Mouse (Mus musculus) left cerebral cortex, adult 2 months (tissue): ENCODE measurements around the gene Olfr968. TPM values are rescaled to one million over a fixed set of nuclear protein-coding genes. Genes with fewer than 3 reads are reported as not detected.
A peak's percentile ranks its signal among the peaks of the same experiment; 100 is the strongest.

Experiments
- DNase-seq, 2 experiments: peaks; one replicate each; pipeline ENCODE4 v3.0.0; 2021 to 2022; ENCODE audit warnings: low spot score in 2 of 2, mixed read lengths in 1 of 2; ENCODE audit errors: extremely low spot score in 1 of 2
- H3K27ac ChIP-seq: fragments of 200-600 bp; 2 replicates; pipeline ENCODE4 v1.8.1; 2022
- H3K4me3 ChIP-seq: fragments of 200-600 bp; 2 replicates; pipeline ENCODE4 v1.8.1; 2022
- CTCF ChIP-seq: fragments of 200-600 bp; IDR thresholded peaks from 2 replicates; pipeline ENCODE4 v1.8.1; 2022; ENCODE audit warnings: antibody characterized with exemption, mild to moderate bottlenecking, moderate library complexity
- intact Hi-C: fragments of 180-260 bp; cut with DNase I; formaldehyde crosslinking; loops from one replicate; pipeline ENCODE4 v1.15.1; 2025
- long read RNA-seq, 2 experiments: library from polyadenylated mRNA; stranded (forward); transcript quantifications; one replicate each; pipeline ENCODE4 v2.0.0; 2021; ENCODE audit warnings: borderline mapping rate in 2 of 2
- total RNA-seq, 2 experiments: library from RNA; stranded (reverse); gene quantifications; 2 replicates each; pipeline ENCODE4 v1.2.3; 2021

Gene Olfr968
- total RNA-seq = not detected
- long read RNA-seq, experiment 1 = 0 reads
- long read RNA-seq, experiment 2 = 0 reads

DNA sequence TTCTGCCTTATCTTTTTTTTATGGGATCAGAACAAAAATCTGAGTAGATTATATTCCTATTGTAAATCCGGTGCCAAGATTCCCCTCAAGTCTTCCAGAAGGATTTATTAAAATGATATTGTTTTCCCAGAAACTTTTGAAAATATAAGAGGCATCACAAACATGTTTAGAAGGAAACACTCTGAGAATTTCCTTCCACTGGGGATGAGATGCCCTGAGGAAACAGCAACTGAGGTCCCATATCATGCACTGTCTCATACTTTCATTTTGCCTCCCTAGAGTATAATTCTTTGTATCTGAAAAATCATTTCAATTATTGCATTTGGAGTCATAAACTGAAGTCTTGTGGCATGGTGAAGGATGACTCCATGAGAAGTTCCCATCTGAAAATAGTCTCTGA is at the start of gene Olfr968:
Olfr968 (minus strand) TSS at position 101 of the 400 bp plus-strand sequence.
- DNase-seq = no peak
- Histone ChIP-seq H3K4me3 (no peak within 1 kb of the TSS), H3K27ac (no peak within 1 kb of the TSS)
- intact Hi-C loops = no loop called here
- no peak for TF ChIP-seq CTCF

DNA sequence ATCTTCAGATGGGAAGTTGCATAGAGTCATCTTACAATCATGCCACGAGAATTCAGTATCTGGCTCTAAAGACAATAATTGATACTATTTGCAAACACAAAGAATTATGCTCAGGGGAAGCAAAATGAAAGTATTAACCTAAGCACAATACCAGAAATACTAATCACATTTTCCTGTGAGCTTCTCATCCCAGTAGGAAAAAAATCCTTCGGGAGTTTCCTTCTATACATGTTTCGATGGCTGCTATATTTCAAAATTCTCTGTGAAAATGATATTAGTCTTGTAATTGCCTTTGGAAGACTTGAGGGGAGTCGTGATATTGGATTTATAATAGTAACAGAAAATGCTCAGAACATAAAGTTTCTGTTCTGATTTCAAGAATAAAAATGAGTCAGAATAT is 25.5 kb upstream of the Olfr968 start, which contains the start of gene Olfr970:
Olfr970 (plus strand) TSS at position 301 of the 400 bp plus-strand sequence.
- no peak within 1 kb of the TSS for H3K4me3 ChIP-seq
- no peak for TF ChIP-seq CTCF

DNA sequence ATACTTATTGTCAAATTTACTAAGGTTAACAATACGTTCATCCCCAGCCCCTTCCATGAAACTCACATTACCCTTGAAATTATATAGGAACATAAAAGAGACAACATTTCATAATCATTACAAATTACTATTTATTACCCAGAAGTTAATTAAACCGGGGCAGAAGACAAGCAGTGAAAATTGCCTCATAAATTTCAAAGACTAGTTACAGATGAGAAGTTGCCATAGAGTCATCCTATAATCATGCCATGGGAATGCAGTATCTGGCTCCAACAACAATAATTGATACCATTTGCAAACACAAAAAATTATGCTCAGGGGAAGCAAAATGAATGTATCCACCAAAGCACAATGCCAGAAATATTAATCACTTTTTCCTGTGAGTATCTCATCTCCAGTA is 7.5 kb upstream of the Olfr968 start, which contains the start of gene Olfr969:
Olfr969 (plus strand) TSS at position 388 of the 400 bp plus-strand sequence.
- Histone ChIP-seq H3K27ac (no peak within 1 kb of the TSS), H3K4me3 (no peak within 1 kb of the TSS)
- DNase-seq = no peak
- intact Hi-C loops = no loop called here
- no peak for TF ChIP-seq CTCF

More for the DNA sequence above, 25.5 kb upstream of the Olfr968 start, which contains the start of gene Olfr970:
- no peak for DNase-seq
- intact Hi-C loops = no loop called here
- no peak within 1 kb of the TSS for H3K27ac ChIP-seq

DNA sequence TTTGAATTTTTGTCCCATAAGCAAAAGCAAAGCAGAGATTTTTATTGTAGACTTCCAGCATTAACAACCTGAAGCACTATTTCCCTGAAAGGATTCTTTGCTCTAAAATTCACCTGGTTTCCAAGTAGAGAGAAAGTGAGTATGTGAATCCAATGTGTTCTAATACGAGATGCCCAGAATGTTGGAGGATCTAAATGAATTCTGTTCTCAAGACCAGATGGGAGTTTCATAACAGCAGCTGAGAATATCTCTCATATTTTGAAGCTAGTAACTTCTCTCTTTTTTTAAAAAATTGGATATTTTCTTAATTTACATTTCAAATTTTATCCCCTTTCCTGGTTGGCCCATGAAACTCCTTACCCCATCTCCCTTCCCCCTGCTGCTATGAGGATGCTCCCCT is 36.6 kb downstream of the Olfr968 start:
- no peak for DNase-seq
- H3K27ac ChIP-seq = no peak overlapping the region; the same call in 1 of the 2 replicates
- intact Hi-C loops = no loop called here
- no peak for TF ChIP-seq CTCF
- no peak overlapping the region for H3K4me3 ChIP-seq

DNA sequence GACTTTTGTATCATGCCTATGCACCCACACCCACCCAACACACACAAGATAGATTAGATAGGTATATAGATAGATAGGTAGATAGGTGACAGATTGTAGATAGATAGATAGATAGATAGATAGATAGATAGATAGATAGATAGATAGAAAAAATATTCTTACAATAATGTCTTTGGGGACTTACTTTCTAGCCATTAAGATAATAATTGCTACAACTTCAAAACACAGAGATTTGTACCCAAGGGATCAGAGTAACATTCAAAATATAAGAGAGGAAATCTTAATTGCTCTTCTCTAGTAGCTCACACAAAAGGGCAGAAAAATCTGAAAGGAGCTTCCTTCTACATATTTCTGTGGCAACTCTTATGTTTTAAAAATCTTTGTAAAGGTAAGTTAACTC is 37.1 kb downstream of the Olfr968 start, which contains the start of gene Olfr967:
Olfr967 (plus strand) TSS at position 301 of the 400 bp plus-strand sequence.
- intact Hi-C loops = no loop called here
- no peak for TF ChIP-seq CTCF
- peak within 1 kb of the TSS; percentile 12; the same call in 1 of the 2 replicates for H3K27ac ChIP-seq
- DNase-seq = no peak
- no peak within 1 kb of the TSS for H3K4me3 ChIP-seq

DNA sequence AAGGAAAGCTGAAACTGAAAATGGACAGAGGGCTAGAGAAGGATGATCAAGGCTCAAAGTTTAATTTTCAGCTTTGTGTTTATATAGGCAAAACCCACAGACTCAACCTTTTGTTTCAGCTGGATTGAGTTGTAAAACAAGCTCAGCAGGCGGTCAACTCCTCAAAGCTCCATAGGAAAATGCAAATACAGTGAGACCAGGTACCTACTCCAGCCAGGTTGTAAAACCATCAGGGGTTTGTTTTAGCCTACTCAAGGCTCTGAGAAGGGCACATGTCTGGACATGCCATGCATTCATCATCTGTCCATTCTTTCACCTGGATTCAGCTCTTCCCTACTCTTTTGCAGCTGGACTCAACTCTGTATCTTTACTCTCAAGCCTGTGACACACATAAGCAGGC is 42.3 kb downstream of the Olfr968 start:
- no peak for DNase-seq
- Histone ChIP-seq H3K27ac (no peak overlapping the region), H3K4me3 (no peak overlapping the region)
- intact Hi-C loops = no loop called here
- TF ChIP-seq CTCF = no peak

DNA sequence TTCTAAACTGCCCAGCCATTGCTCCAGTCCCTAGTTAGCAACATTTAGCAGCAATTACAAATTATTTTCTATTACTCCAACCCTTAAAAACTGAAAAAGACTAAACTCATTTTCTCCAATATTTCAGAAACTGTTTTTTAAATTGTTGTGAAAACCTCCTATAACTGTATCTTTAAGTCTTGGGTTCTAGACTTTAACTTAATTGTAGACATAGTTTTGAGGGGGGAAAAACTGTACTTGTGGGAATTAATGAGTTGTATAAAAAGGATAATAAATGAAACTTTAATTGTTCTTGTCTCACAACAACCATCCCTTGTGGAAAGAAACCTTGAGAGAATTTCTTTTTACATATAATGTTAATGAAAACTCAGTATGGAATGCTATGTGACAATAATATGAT is 52.4 kb downstream of the Olfr968 start, which contains the start of gene Olfr150:
Olfr150 (plus strand) TSS at position 301 of the 400 bp plus-strand sequence.
- Histone ChIP-seq H3K4me3 (no peak within 1 kb of the TSS), H3K27ac (no peak within 1 kb of the TSS)
- intact Hi-C loops = no loop called here
- TF ChIP-seq CTCF = no peak
- no peak for DNase-seq

Other genes starting within 250 kb of the Olfr968 start
- gene Olfr958, start 229.2 kb downstream of the Olfr968 start, total RNA-seq = not detected
- not detected for gene Olfr959, start 207.7 kb downstream of the Olfr968 start, total RNA-seq
- gene AW551984, start 178.8 kb downstream of the Olfr968 start, total RNA-seq = 1 to 10 TPM; 4.5 to 9.2 TPM
- gene Olfr148, start 172.6 kb downstream of the Olfr968 start, total RNA-seq = not detected
- not detected for gene Olfr960, start 161.9 kb downstream of the Olfr968 start, total RNA-seq
- gene Olfr961, start 138.2 kb downstream of the Olfr968 start, total RNA-seq = not detected
- not detected for gene Olfr963, start 116.0 kb downstream of the Olfr968 start, total RNA-seq
- not detected for gene Olfr149, start 76.1 kb downstream of the Olfr968 start, total RNA-seq
- gene Olfr965, start 71.9 kb downstream of the Olfr968 start, total RNA-seq = not detected
- gene Olfr150, start 52.3 kb downstream of the Olfr968 start, total RNA-seq = not detected
- not detected for gene Olfr967, start 37.0 kb downstream of the Olfr968 start, total RNA-seq
- not detected for gene Olfr969, start 7.7 kb upstream of the Olfr968 start, total RNA-seq
- gene Olfr970, start 25.6 kb upstream of the Olfr968 start, total RNA-seq = not detected
- gene Olfr971, start 53.6 kb upstream of the Olfr968 start, total RNA-seq = not detected
- not detected for gene Olfr972, start 83.2 kb upstream of the Olfr968 start, total RNA-seq
- not detected for gene Olfr229, start 124.1 kb upstream of the Olfr968 start, total RNA-seq
- gene Olfr974, start 154.2 kb upstream of the Olfr968 start, total RNA-seq = not detected
- gene Olfr975, start 168.8 kb upstream of the Olfr968 start, total RNA-seq = not detected
- not detected for gene Olfr976, start 177.9 kb upstream of the Olfr968 start, total RNA-seq
- not detected for gene Olfr978, start 208.9 kb upstream of the Olfr968 start, total RNA-seq
- gene Olfr979, start 220.2 kb upstream of the Olfr968 start, total RNA-seq = not detected
- gene Olfr980, start 226.3 kb upstream of the Olfr968 start, total RNA-seq = not detected
- gene Olfr981, start 238.2 kb upstream of the Olfr968 start, total RNA-seq = not detected